Mouse (Mus musculus) gastrocnemius, postnatal 25 days (tissue): Measurements from ENCODE around the gene Atoh8. TPM values are rescaled to one million over a fixed set of nuclear protein-coding genes. Genes with fewer than 3 reads are reported as not detected.

Source experiments
- total RNA-seq, 2 experiments: library from RNA; stranded (reverse); gene quantifications; 1 replicate in 1 of 2; 2 replicates in 1 of 2; pipeline ENCODE4 v1.2.3; 2021

Atoh8 gene
- total RNA-seq, 2 experiments from 2014 or later = 4.5 to 7.8 TPM

Other genes starting within 250 kb of the Atoh8 start
- 100 to 1,000 TPM in 1 of 2 experiments, 10 to 100 TPM in 1; 89.0 to 117 TPM for gene St3gal5, start 138.0 kb downstream of the Atoh8 start, total RNA-seq
- gene Sftpb, start 69.0 kb upstream of the Atoh8 start, total RNA-seq = not detected
- 10 to 100 TPM; 18.6 to 20.3 TPM for gene Usp39, start 109.6 kb upstream of the Atoh8 start, total RNA-seq
- gene 0610030E20Rik, start 111.7 kb upstream of the Atoh8 start, total RNA-seq = 10 to 100 TPM; 11.2 to 12.8 TPM
- gene Tmem150a, start 119.9 kb upstream of the Atoh8 start, total RNA-seq = 10 to 100 TPM; 14.8 to 17.3 TPM
- 10 to 100 TPM; 23.8 to 28.8 TPM for gene Rnf181, start 131.4 kb upstream of the Atoh8 start, total RNA-seq
- gene Vamp5, start 144.9 kb upstream of the Atoh8 start, total RNA-seq = 10 to 100 TPM; 97.2 to 99.9 TPM
- 10 to 100 TPM; 44.2 to 49.7 TPM for gene Vamp8, start 155.1 kb upstream of the Atoh8 start, total RNA-seq
- 10 to 100 TPM; 12.3 to 16.4 TPM for gene Ggcx, start 178.7 kb upstream of the Atoh8 start, total RNA-seq
- 100 to 1,000 TPM; 113 to 118 TPM for gene Mat2a, start 204.0 kb upstream of the Atoh8 start, total RNA-seq